Comparison of ENCODE assay signal across 9 mouse cellular contexts in genomic region chr10:57317067-57317466, GRCm38 (mm10).
A peak's percentile ranks its signal among the peaks of the same experiment; 100 is the strongest.
DNase-seq lines count a peak whose midpoint lies in the region; ATAC-seq and TF ChIP-seq lines count a peak whose summit lies in the region.
"Had no signal": no experiment of that assay in that cellular context is flagged by ENCODE, and none has a peak within 500 bp of the region (broad histone marks: within the 10 kb centered on the region; RNA-seq: fewer than 3 reads in every experiment).

No protein-coding gene starts in this region.

- no peaks in the 10 kb centered on the region for H3K79me2 ChIP-seq in heart, adult 2 months (replicated peaks; ENCODE audit: control insufficient read depth, insufficient read depth, low read length)
- no peaks in the 10 kb centered on the region for H3K79me2 ChIP-seq in liver, adult 2 months (ENCODE audit: control insufficient read depth, insufficient read depth, low read length)

- no peaks in the 10 kb centered on the region for H3K27me3 ChIP-seq in heart, adult 2 months (ENCODE audit: control insufficient read depth, insufficient read depth, low read length)
- no peaks in the 10 kb centered on the region for H3K27me3 ChIP-seq in liver, adult 2 months (ENCODE audit: control insufficient read depth, insufficient read depth, low read length)
- no peaks in the 10 kb centered on the region for H3K27me3 ChIP-seq in liver, embryonic 11.5 days (replicated peaks; ENCODE audit: control insufficient read depth, insufficient read depth, low read length)
- H3K27me3 ChIP-seq in midbrain, postnatal 0 days (ENCODE audit: insufficient read depth, low read length) = no peaks in the 10 kb centered on the region
- H3K27me3 ChIP-seq in thymus, adult 2 months (ENCODE audit: control insufficient read depth, insufficient read depth, low read length) = no peaks in the 10 kb centered on the region
- H3K27me3 ChIP-seq: hindbrain, embryonic 15.5 days had no signal

- no peak for DNase-seq in heart, adult 2 months
- DNase-seq in heart, adult 11 months = no peak
- DNase-seq in liver, adult 2 months (ENCODE audit: extremely low read depth, low read depth, low spot score) = peak; percentile 30
- DNase-seq in liver, embryonic 11.5 days (ENCODE audit: low spot score) = no peak
- peak; percentile 43 for DNase-seq in adipocyte (ENCODE audit: low spot score)
- peak; percentile 83 for DNase-seq in midbrain, postnatal 0 days (ENCODE audit: low spot score)
- no peak for DNase-seq in thymus, adult 2 months
- DNase-seq: layer of hippocampus, postnatal 36 days had no signal

- peak; percentile 68 for TF ChIP-seq CTCF in heart, adult 2 months (IDR thresholded peaks at IDR 0.05)
- TF ChIP-seq CTCF in liver, adult 2 months (IDR thresholded peaks at IDR 0.05; ENCODE audit: low read depth, low read length) = peak; percentile 28; the same call in 1 of the 2 replicates
- TF ChIP-seq CTCF in midbrain, postnatal 0 days (IDR thresholded peaks at IDR 0.05) = peak; percentile 85
- no peak for TF ChIP-seq CTCF in thymus, adult 2 months (IDR thresholded peaks at IDR 0.05; ENCODE audit: borderline replicate concordance, control insufficient read depth, extremely low read depth, insufficient read depth, low read length, poor library complexity)

- H3K4me1 ChIP-seq in heart, adult 2 months (ENCODE audit: control insufficient read depth, insufficient read depth, low read length) = no peaks in the 10 kb centered on the region
- no peaks in the 10 kb centered on the region for H3K4me1 ChIP-seq in liver, adult 2 months (ENCODE audit: control insufficient read depth, insufficient read depth, low read length)
- no peaks in the 10 kb centered on the region for H3K4me1 ChIP-seq in liver, embryonic 11.5 days (replicated peaks; ENCODE audit: control insufficient read depth, insufficient read depth, low read length)
- no peaks in the 10 kb centered on the region for H3K4me1 ChIP-seq in midbrain, postnatal 0 days (ENCODE audit: insufficient read depth, low read length)
- H3K4me1 ChIP-seq in thymus, adult 2 months (replicated peaks; ENCODE audit: control insufficient read depth, insufficient read depth, low read length) = no peaks in the 10 kb centered on the region
- H3K4me1 ChIP-seq: hindbrain, embryonic 15.5 days had no signal

- no peaks in the 10 kb centered on the region for H3K9me3 ChIP-seq in liver, embryonic 11.5 days (ENCODE audit: control insufficient read depth, low read length)
- H3K9me3 ChIP-seq in midbrain, postnatal 0 days (ENCODE audit: low read length) = no peaks in the 10 kb centered on the region
- H3K9me3 ChIP-seq: hindbrain, embryonic 15.5 days had no signal

- no peak overlapping the region for H3K9ac ChIP-seq in heart, adult 2 months (ENCODE audit: low read depth, low read length)
- no peak overlapping the region for H3K9ac ChIP-seq in liver, adult 2 months (ENCODE audit: low read depth, low read length)
- no peak overlapping the region for H3K9ac ChIP-seq in liver, embryonic 11.5 days (ENCODE audit: low read depth, low read length)
- no peak overlapping the region for H3K9ac ChIP-seq in midbrain, postnatal 0 days (replicated peaks; ENCODE audit: low read length, poor library complexity, severe bottlenecking)
- H3K9ac ChIP-seq: hindbrain, embryonic 15.5 days had no signal

- intact Hi-C loops in heart, adult 2 months (cut with DNase I) = loop anchor here (1.0 to 10.0 kb wide), 2 partner anchors 312 to 948 kb away; no protein-coding TSS in a partner anchor

- no peak for TF ChIP-seq POLR2A in heart, adult 2 months (IDR thresholded peaks at IDR 0.05; ENCODE audit: insufficient read depth, low read depth, low read length)
- no peak for TF ChIP-seq POLR2A in liver, adult 2 months (IDR thresholded peaks at IDR 0.05; ENCODE audit: extremely low read depth, insufficient read depth, low read length)
- no peak for TF ChIP-seq POLR2A in thymus, adult 2 months (IDR thresholded peaks at IDR 0.05; ENCODE audit: control insufficient read depth, extremely low read depth, insufficient read depth, low read length, poor library complexity)

- ATAC-seq in liver, embryonic 11.5 days (replicated peaks; ENCODE audit: low FRiP score) = no peak
- ATAC-seq in midbrain, postnatal 0 days (ENCODE audit: low FRiP score) = no peak

- no peak overlapping the region for H3K4me3 ChIP-seq in heart, adult 2 months
- no peak overlapping the region for H3K4me3 ChIP-seq in liver, adult 2 months (ENCODE audit: insufficient read depth, low read depth, low read length)
- H3K4me3 ChIP-seq in liver, embryonic 11.5 days (ENCODE audit: low read depth, low read length) = no peak overlapping the region
- no peak overlapping the region for H3K4me3 ChIP-seq in midbrain, postnatal 0 days (ENCODE audit: low read depth, low read length)
- no peak overlapping the region for H3K4me3 ChIP-seq in thymus, adult 2 months (ENCODE audit: control insufficient read depth, insufficient read depth, low read length)
- H3K4me3 ChIP-seq: hindbrain, embryonic 15.5 days had no signal

- H3K27ac ChIP-seq in heart, adult 2 months = no peak overlapping the region
- no peak overlapping the region for H3K27ac ChIP-seq in liver, adult 2 months (replicated peaks; ENCODE audit: insufficient read depth, low read depth, low read length)
- H3K27ac ChIP-seq in liver, embryonic 11.5 days (ENCODE audit: low read depth, low read length) = no peak overlapping the region
- H3K27ac ChIP-seq in midbrain, postnatal 0 days (ENCODE audit: low read depth, low read length) = no peak overlapping the region
- no peak overlapping the region for H3K27ac ChIP-seq in thymus, adult 2 months (ENCODE audit: control insufficient read depth, insufficient read depth, low read length)
- H3K27ac ChIP-seq: hindbrain, embryonic 15.5 days had no signal

- no peak for TF ChIP-seq EP300 in heart, adult 2 months (IDR thresholded peaks at IDR 0.05; ENCODE audit: insufficient read depth, low read depth, low read length)

- H3K4me2 ChIP-seq in liver, embryonic 11.5 days = no peak overlapping the region
- no peak overlapping the region for H3K4me2 ChIP-seq in midbrain, postnatal 0 days (ENCODE audit: low read depth, low read length, poor library complexity, severe bottlenecking)
- H3K4me2 ChIP-seq: hindbrain, embryonic 15.5 days had no signal

- H3K36me3 ChIP-seq in heart, adult 2 months (ENCODE audit: control insufficient read depth, insufficient read depth, low read length) = no peaks in the 10 kb centered on the region
- no peaks in the 10 kb centered on the region for H3K36me3 ChIP-seq in liver, adult 2 months (ENCODE audit: control insufficient read depth, insufficient read depth, low read length)
- no peaks in the 10 kb centered on the region for H3K36me3 ChIP-seq in liver, embryonic 11.5 days (ENCODE audit: control insufficient read depth, insufficient read depth, low read length)
- no peaks in the 10 kb centered on the region for H3K36me3 ChIP-seq in midbrain, postnatal 0 days (ENCODE audit: insufficient read depth, low read length)
- H3K36me3 ChIP-seq in thymus, adult 2 months (ENCODE audit: control insufficient read depth, insufficient read depth, low read length) = no peaks in the 10 kb centered on the region
- H3K36me3 ChIP-seq: hindbrain, embryonic 15.5 days had no signal

Comparison
In these comparisons a context has a peak if more than half of its experiments do, and no peak if none do; other contexts are left out.
1. DNase-seq: peak in liver, adult 2 months (single experiment), adipocyte (single experiment) and midbrain, postnatal 0 days (single experiment); none in heart, adult 2 months (0 of 2), heart, adult 11 months (single experiment), liver, embryonic 11.5 days (single experiment) and thymus, adult 2 months (single experiment).